Mouse (Mus musculus) erythroblast, embryonic 14.5 days (primary cell): ENCODE data around the gene Rims1.

ENCODE experiments used
- GATA1 ChIP-seq: IDR thresholded peaks from 2 replicates; pipeline ENCODE4 v1.6.1; 2012; ENCODE audit warnings: low read length, inconsistent platforms, mixed read lengths
- TAL1 ChIP-seq: IDR thresholded peaks from 3 replicates; pipeline ENCODE4 v1.6.1; 2012; ENCODE audit warnings: low read length, inconsistent platforms, mixed read lengths

- TF ChIP-seq TAL1 (no peak), GATA1 (no peak)
These were observed 43.0 kb downstream of the Rims1 start for GRCm38 (mm10) chr1:22762780-22763179.
